Mouse (Mus musculus): ENCODE data around the gene Ucp3. TPM values are rescaled to one million over a fixed set of nuclear protein-coding genes. Genes with fewer than 3 reads are reported as not detected.

Gene Ucp3
- total and polyA plus RNA-seq, 2 experiments from 2014 or later, result 0.19 TPM; not detected in 1

GRCm38 (mm10) chr7:100522222-100522621 lies 49.4 kb downstream of the Ucp3 start:
- Histone ChIP-seq H3K27me3 (ENCODE audit: insufficient read depth, low read length) (no peaks in the 10 kb centered on the region), H3K9me3 (ENCODE audit: low read length) (no peaks in the 10 kb centered on the region), H3K9ac (no peak overlapping the region), H3K4me1 (ENCODE audit: insufficient read depth) (no peaks in the 10 kb centered on the region), H3K4me3 (ENCODE audit: low read depth, low read length) (no peak overlapping the region), H3K27ac (ENCODE audit: low read depth, low read length) (no peak overlapping the region), H3K36me3 (ENCODE audit: insufficient read depth) (no peaks in the 10 kb centered on the region), H3K4me2 (ENCODE audit: low read depth) (no peak overlapping the region)
- ATAC-seq (no peak), DNase-seq (no peak)
- no peak for TF ChIP-seq CTCF (IDR thresholded peaks at IDR 0.05; ENCODE audit: low read depth)
- 73% methylated on average over 3 of the region's 3 CpGs for WGBS

GRCm38 (mm10) chr7:100524669-100525068 lies 51.9 kb downstream of the Ucp3 start:
- no peak for TF ChIP-seq CTCF (IDR thresholded peaks at IDR 0.05; ENCODE audit: low read depth)
- H3K36me3 ChIP-seq (ENCODE audit: insufficient read depth), result no peaks in the 10 kb centered on the region

GRCm38 (mm10) chr7:100530766-100531165 lies 58.0 kb downstream of the Ucp3 start:
- H3K27ac ChIP-seq (ENCODE audit: low read depth, low read length), result no peak overlapping the region
- no peaks in the 10 kb centered on the region for H3K36me3 ChIP-seq (ENCODE audit: insufficient read depth)
- TF ChIP-seq CTCF (IDR thresholded peaks at IDR 0.05; ENCODE audit: low read depth), result no peak
- H3K4me2 ChIP-seq (ENCODE audit: low read depth), result no peak overlapping the region
- no peak overlapping the region for H3K9ac ChIP-seq
- DNase-seq (no peak), ATAC-seq (no peak)
- H3K27me3 ChIP-seq (ENCODE audit: insufficient read depth, low read length), result no peaks in the 10 kb centered on the region
- 91% methylated on average over 5 of the region's 5 CpGs for WGBS
- no peaks in the 10 kb centered on the region for H3K9me3 ChIP-seq (ENCODE audit: low read length)
- H3K4me3 ChIP-seq (ENCODE audit: low read depth, low read length), result no peak overlapping the region
- no peaks in the 10 kb centered on the region for H3K4me1 ChIP-seq (ENCODE audit: insufficient read depth)

More at GRCm38 (mm10) chr7:100524669-100525068, 51.9 kb downstream of the Ucp3 start:
- ATAC-seq, result no peak
- H3K9ac ChIP-seq, result no peak overlapping the region
- H3K4me2 ChIP-seq (ENCODE audit: low read depth), result no peak overlapping the region
- 76% methylated on average over 8 of the region's 8 CpGs for WGBS
- H3K9me3 ChIP-seq (ENCODE audit: low read length), result no peaks in the 10 kb centered on the region
- H3K4me1 ChIP-seq (ENCODE audit: insufficient read depth), result no peaks in the 10 kb centered on the region
- DNase-seq, result no peak
- no peak overlapping the region for H3K27ac ChIP-seq (ENCODE audit: low read depth, low read length)
- H3K4me3 ChIP-seq (ENCODE audit: low read depth, low read length), result no peak overlapping the region
- H3K27me3 ChIP-seq (ENCODE audit: insufficient read depth, low read length), result no peaks in the 10 kb centered on the region

DNA sequence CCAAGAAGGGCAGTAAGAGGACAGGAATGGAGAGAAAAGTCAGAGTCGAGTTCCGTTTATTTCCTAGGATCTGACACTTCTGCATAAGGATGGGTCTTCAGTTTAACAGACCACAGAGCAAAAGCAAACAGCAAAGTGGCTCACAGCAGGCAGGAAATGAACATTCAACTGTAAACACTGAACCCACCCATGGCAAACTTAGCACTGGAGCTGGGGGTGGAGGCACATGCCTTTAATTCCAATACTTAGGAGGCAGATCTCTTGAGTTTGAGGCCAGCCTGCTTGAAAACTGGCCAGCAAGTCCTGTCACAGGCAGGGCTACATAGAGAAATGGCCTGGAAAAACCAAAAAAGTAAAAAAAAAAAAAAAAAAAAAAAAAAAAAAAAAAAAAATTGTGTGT lies 60.7 kb downstream of the Ucp3 start:
- Histone ChIP-seq H3K4me1 (ENCODE audit: insufficient read depth) (peaks cover 5% of the 10 kb centered on the region; the same call in 1 of the 2 replicates), H3K9ac (no peak overlapping the region), H3K27me3 (ENCODE audit: insufficient read depth, low read length) (no peaks in the 10 kb centered on the region), H3K4me3 (ENCODE audit: low read depth, low read length) (no peak overlapping the region), H3K9me3 (ENCODE audit: low read length) (no peaks in the 10 kb centered on the region), H3K36me3 (ENCODE audit: insufficient read depth) (no peaks in the 10 kb centered on the region), H3K27ac (ENCODE audit: low read depth, low read length) (no peak overlapping the region), H3K4me2 (ENCODE audit: low read depth) (no peak overlapping the region)
- no peak for ATAC-seq
- 78% methylated on average over 2 of the region's 2 CpGs for WGBS
- DNase-seq, result no peak
- no peak for TF ChIP-seq CTCF (IDR thresholded peaks at IDR 0.05; ENCODE audit: low read depth)

- H3K4me3 ChIP-seq (ENCODE audit: low read depth, low read length), result no peak overlapping the region
- H3K9ac ChIP-seq, result no peak overlapping the region
- no peaks in the 10 kb centered on the region for H3K9me3 ChIP-seq (ENCODE audit: low read length)
- no peak overlapping the region for H3K4me2 ChIP-seq (ENCODE audit: low read depth)
- no peak for DNase-seq
- H3K27me3 ChIP-seq (ENCODE audit: insufficient read depth, low read length), result no peaks in the 10 kb centered on the region
- peaks cover 3% of the 10 kb centered on the region for H3K36me3 ChIP-seq (ENCODE audit: insufficient read depth)
- no peak for ATAC-seq
- H3K4me1 ChIP-seq (ENCODE audit: insufficient read depth), result peaks cover 5% of the 10 kb centered on the region; the same call in 1 of the 2 replicates
- WGBS, result 75% methylated on average over 3 of the region's 3 CpGs
- no peak overlapping the region for H3K27ac ChIP-seq (ENCODE audit: low read depth, low read length)
- no peak for TF ChIP-seq CTCF (IDR thresholded peaks at IDR 0.05; ENCODE audit: low read depth)
Measured at GRCm38 (mm10) chr7:100534216-100534615, 61.4 kb downstream of the Ucp3 start.

DNA sequence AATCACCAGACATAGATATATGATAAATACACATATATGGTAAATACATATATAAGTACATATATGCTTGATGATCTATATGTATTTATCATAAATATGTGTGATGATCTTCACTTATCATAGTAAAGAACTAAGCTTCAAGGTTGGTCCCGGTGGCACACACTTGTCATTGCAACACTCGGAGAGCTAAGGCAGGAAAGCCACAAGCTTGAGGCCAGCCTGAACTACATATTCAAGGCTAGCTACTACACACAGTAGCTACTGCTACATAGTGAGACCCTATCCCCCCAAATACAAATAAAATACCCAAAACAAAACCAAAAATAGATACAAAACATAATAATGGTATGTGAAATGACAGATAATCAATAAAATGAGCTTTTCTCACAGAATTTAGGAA lies 63.0 kb downstream of the Ucp3 start:
- TF ChIP-seq CTCF (IDR thresholded peaks at IDR 0.05; ENCODE audit: low read depth), result no peak
- H3K9me3 ChIP-seq (ENCODE audit: low read length), result no peaks in the 10 kb centered on the region
- H3K4me1 ChIP-seq (ENCODE audit: insufficient read depth), result peaks cover 5% of the 10 kb centered on the region; the same call in 1 of the 2 replicates
- H3K27me3 ChIP-seq (ENCODE audit: insufficient read depth, low read length), result no peaks in the 10 kb centered on the region
- no peak overlapping the region for H3K9ac ChIP-seq
- ATAC-seq (no peak), DNase-seq (no peak)
- H3K4me3 ChIP-seq (ENCODE audit: low read depth, low read length), result no peak overlapping the region
- peaks cover 13% of the 10 kb centered on the region for H3K36me3 ChIP-seq (ENCODE audit: insufficient read depth)
- 72% methylated on average over 2 of the region's 2 CpGs for WGBS
- no peak overlapping the region for H3K4me2 ChIP-seq (ENCODE audit: low read depth)
- no peak overlapping the region; the same call in 1 of the 2 replicates for H3K27ac ChIP-seq (ENCODE audit: low read depth, low read length)

Other genes starting within 250 kb of the Ucp3 start
- 128 and 135 TPM in 2 replicates for gene Pgm2l1, start 245.6 kb upstream of the Ucp3 start, total RNA-seq (2014; rRNA removed)
- 13.4 and 30.3 TPM in 2 replicates for gene Pgm2l1, start 245.6 kb upstream of the Ucp3 start, polyA plus RNA-seq (2015; fragmentation: Nextera tagmentation; extraction: Ambion mirVana)
- 3.1 and 7.3 TPM in 2 replicates for gene P4ha3, start 187.5 kb upstream of the Ucp3 start, total RNA-seq (2014; rRNA removed)
- 2.2 and 3.0 TPM in 2 replicates for gene P4ha3, start 187.5 kb upstream of the Ucp3 start, polyA plus RNA-seq (2015; fragmentation: Nextera tagmentation; extraction: Ambion mirVana)
- gene C2cd3, start 100.8 kb upstream of the Ucp3 start, total RNA-seq (2014; rRNA removed), result 20.1 and 21.8 TPM in 2 replicates
- 5.9 and 8.9 TPM in 2 replicates for gene C2cd3, start 100.8 kb upstream of the Ucp3 start, polyA plus RNA-seq (2015; fragmentation: Nextera tagmentation; extraction: Ambion mirVana)
- gene Ppme1, start 100.7 kb upstream of the Ucp3 start, total RNA-seq (2014; rRNA removed), result 114 and 122 TPM in 2 replicates
- gene Ppme1, start 100.7 kb upstream of the Ucp3 start, polyA plus RNA-seq (2015; fragmentation: Nextera tagmentation; extraction: Ambion mirVana), result 142 and 155 TPM in 2 replicates
- gene Ucp2, start 20.3 kb downstream of the Ucp3 start, total RNA-seq (2014; rRNA removed), result 28.9 and 88.3 TPM in 2 replicates
- gene Ucp2, start 20.3 kb downstream of the Ucp3 start, polyA plus RNA-seq (2015; fragmentation: Nextera tagmentation; extraction: Ambion mirVana), result 83.6 and 106 TPM in 2 replicates
- 3.4 TPM in 2 replicates for gene Dnajb13, start 42.0 kb downstream of the Ucp3 start, total RNA-seq (2014; rRNA removed)
- 4.0 and 7.0 TPM in 2 replicates for gene Dnajb13, start 42.0 kb downstream of the Ucp3 start, polyA plus RNA-seq (2015; fragmentation: Nextera tagmentation; extraction: Ambion mirVana)
- 4.8 and 10.3 TPM in 2 replicates for gene Coa4, start 64.1 kb downstream of the Ucp3 start, total RNA-seq (2014; rRNA removed)
- gene Coa4, start 64.1 kb downstream of the Ucp3 start, polyA plus RNA-seq (2015; fragmentation: Nextera tagmentation; extraction: Ambion mirVana), result 3.5 and 5.7 TPM in 2 replicates
- gene Rab6a, start 134.4 kb downstream of the Ucp3 start, total RNA-seq (2014; rRNA removed), result 299 and 313 TPM in 2 replicates
- gene Rab6a, start 134.4 kb downstream of the Ucp3 start, polyA plus RNA-seq (2015; fragmentation: Nextera tagmentation; extraction: Ambion mirVana), result 258 and 305 TPM in 2 replicates
- gene Mrpl48, start 135.3 kb downstream of the Ucp3 start, total RNA-seq (2014; rRNA removed), result 28.9 and 44.9 TPM in 2 replicates
- 88.4 and 97.7 TPM in 2 replicates for gene Mrpl48, start 135.3 kb downstream of the Ucp3 start, polyA plus RNA-seq (2015; fragmentation: Nextera tagmentation; extraction: Ambion mirVana)
- 14.8 and 20.4 TPM in 2 replicates for gene Plekhb1, start 189.4 kb downstream of the Ucp3 start, total RNA-seq (2014; rRNA removed)
- 22.1 and 22.8 TPM in 2 replicates for gene Plekhb1, start 189.4 kb downstream of the Ucp3 start, polyA plus RNA-seq (2015; fragmentation: Nextera tagmentation; extraction: Ambion mirVana)
- 84.0 and 116 TPM in 2 replicates for gene Fam168a, start 233.6 kb downstream of the Ucp3 start, total RNA-seq (2014; rRNA removed)
- 90.1 and 91.7 TPM in 2 replicates for gene Fam168a, start 233.6 kb downstream of the Ucp3 start, polyA plus RNA-seq (2015; fragmentation: Nextera tagmentation; extraction: Ambion mirVana)